Mouse (Mus musculus) midbrain, postnatal 0 days (tissue): Measurements from ENCODE around the gene Glis3. TPM values are rescaled to one million over a fixed set of nuclear protein-coding genes. Genes with fewer than 3 reads are reported as not detected.

Experiments
- ATAC-seq: fragments of 200-750 bp; cut with Nextera tagmentation; 2 replicates; pipeline ENCODE4 v1.8.0; 2017; ENCODE audit warnings: moderate number of reproducible peaks, mild to moderate bottlenecking, moderate TSS enrichment, moderate library complexity; ENCODE audit not compliant: low FRiP score
- DNase-seq: peaks from one replicate; pipeline ENCODE4 v3.0.0-alpha.2; 2015; ENCODE audit warnings: low spot score
- H3K27ac ChIP-seq: fragments of 300-500 bp; sonication (generic); 2 replicates; pipeline ENCODE4 v1.5.1; 2014; ENCODE audit warnings: low read depth, mild to moderate bottlenecking, low read length, mixed read lengths
- H3K27me3 ChIP-seq: fragments of 300-500 bp; sonication (generic); 2 replicates; pipeline ENCODE4 v1.6.1; 2014; ENCODE audit warnings: low read length, control low read depth, mixed read lengths; ENCODE audit not compliant: insufficient read depth
- H3K36me3 ChIP-seq: fragments of 300-500 bp; sonication (generic); 2 replicates; pipeline ENCODE4 v1.6.1; 2014; ENCODE audit warnings: low read length, control low read depth, mixed read lengths; ENCODE audit not compliant: insufficient read depth
- H3K4me1 ChIP-seq: fragments of 300-500 bp; sonication (generic); 2 replicates; pipeline ENCODE4 v1.6.1; 2014; ENCODE audit warnings: mild to moderate bottlenecking, control low read depth, antibody characterized with exemption, low read length, mixed read lengths; ENCODE audit not compliant: insufficient read depth
- H3K4me2 ChIP-seq: fragments of 300-500 bp; sonication (generic); 2 replicates; pipeline ENCODE4 v1.6.1; 2014; ENCODE audit warnings: low read depth, mild to moderate bottlenecking, low read length, mixed read lengths; ENCODE audit not compliant: poor library complexity, severe bottlenecking
- H3K4me3 ChIP-seq: fragments of 300-500 bp; sonication (generic); 2 replicates; pipeline ENCODE4 v1.5.1; 2014; ENCODE audit warnings: low read depth, mild to moderate bottlenecking, low read length, moderate library complexity
- H3K9ac ChIP-seq: fragments of 300-500 bp; sonication (generic); replicated peaks from 2 replicates; pipeline ENCODE4 v1.6.1; 2014; ENCODE audit warnings: mild to moderate bottlenecking, low read length, moderate library complexity, mixed read lengths; ENCODE audit not compliant: poor library complexity, severe bottlenecking
- H3K9me3 ChIP-seq: fragments of 300-500 bp; sonication (generic); 2 replicates; pipeline ENCODE4 v1.6.1; 2016; ENCODE audit warnings: low read length, control low read depth
- CTCF ChIP-seq: IDR thresholded peaks from 2 replicates; pipeline ENCODE4 v1.5.1; 2016; ENCODE audit warnings: antibody characterized with exemption, mild to moderate bottlenecking
- WGBS: fragments of 180-500 bp; shearing (Covaris S2); extraction: QIAGEN DNeasy Blood & Tissue Kit; methylation state at CpG from one replicate; pipeline ENCODE4 v1.1.7; 2014; 5-methylcytosine and 5-hydroxymethylcytosine counted together
- polyA plus RNA-seq: library from polyadenylated mRNA; unstranded; fragments of >200 nt; fragmentation: Nextera tagmentation; extraction: Ambion mirVana; gene quantifications from 2 replicates; pipeline ENCODE4 v1.2.1, GENCODE M21; 2015
- total RNA-seq: library from RNA; depleted of rRNA; stranded (reverse); fragments of >200 nt; gene quantifications from 2 replicates; pipeline ENCODE4 v1.2.3, GENCODE M21; 2014

The Glis3 gene
- total and polyA plus RNA-seq, 2 experiments from 2014 or later: 1.2 to 27.1 TPM

DNA sequence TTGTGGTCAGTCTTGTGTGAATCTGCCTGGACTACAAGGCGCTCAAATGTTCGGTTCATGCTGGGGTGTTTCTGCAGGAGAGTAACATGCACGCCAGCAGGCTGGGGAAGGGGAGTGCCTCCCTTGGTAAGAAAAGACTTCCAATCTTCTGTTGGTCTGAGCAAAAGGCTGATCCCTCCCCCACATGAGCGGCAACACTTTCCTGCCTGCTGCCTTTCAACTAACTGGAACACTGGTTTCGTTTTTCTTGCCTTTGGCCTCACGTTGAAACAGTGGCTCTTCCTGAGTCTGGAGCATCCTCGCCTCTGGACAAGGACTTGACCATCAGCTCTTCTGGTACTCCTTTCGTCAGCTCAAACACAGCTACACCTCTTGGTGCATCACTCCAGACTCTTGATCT, 17.4 kb downstream of the Glis3 start:
- WGBS: 65% methylated on average over 8 of the region's 8 CpGs
- ATAC-seq: no peak

DNA sequence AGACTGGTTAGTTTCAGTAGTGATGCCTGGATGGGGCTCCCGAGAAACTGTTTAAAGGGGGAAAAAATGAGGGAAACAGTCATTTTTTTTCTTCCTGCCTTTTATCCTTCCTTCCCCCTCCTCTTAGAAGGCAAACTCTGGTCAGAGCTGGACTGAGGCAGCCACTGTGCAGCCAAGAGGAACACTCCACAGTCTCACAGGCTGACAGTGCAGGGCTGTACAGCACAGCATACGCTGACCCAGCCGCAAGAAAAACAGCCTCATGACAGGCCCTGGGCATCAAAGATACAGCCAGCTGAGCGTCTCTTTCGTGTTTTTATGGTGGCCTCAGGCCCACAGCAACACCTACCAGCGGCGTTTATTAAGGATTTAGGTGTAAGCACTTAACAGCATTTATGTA, 19.0 kb downstream of the Glis3 start:
- no peak overlapping the region for H3K4me3 ChIP-seq
- no peaks in the 10 kb centered on the region for H3K36me3 ChIP-seq
- H3K27ac ChIP-seq: no peak overlapping the region
- ATAC-seq (no peak), DNase-seq (no peak)
- H3K9me3 ChIP-seq: no peaks in the 10 kb centered on the region
- H3K4me1 ChIP-seq: no peaks in the 10 kb centered on the region
- no peak overlapping the region for H3K9ac ChIP-seq
- H3K4me2 ChIP-seq: no peak overlapping the region
- 77% methylated on average over 7 of the region's 7 CpGs for WGBS
- no peaks in the 10 kb centered on the region for H3K27me3 ChIP-seq
- TF ChIP-seq CTCF: no peak

More for the DNA sequence above, 17.4 kb downstream of the Glis3 start:
- no peaks in the 10 kb centered on the region for H3K4me1 ChIP-seq
- H3K9me3 ChIP-seq: no peaks in the 10 kb centered on the region
- no peak for TF ChIP-seq CTCF
- H3K27me3 ChIP-seq: no peaks in the 10 kb centered on the region
- no peak overlapping the region for H3K4me2 ChIP-seq
- H3K9ac ChIP-seq: no peak overlapping the region
- no peak overlapping the region for H3K4me3 ChIP-seq
- DNase-seq: no peak
- H3K36me3 ChIP-seq: no peaks in the 10 kb centered on the region
- no peak overlapping the region for H3K27ac ChIP-seq

DNA sequence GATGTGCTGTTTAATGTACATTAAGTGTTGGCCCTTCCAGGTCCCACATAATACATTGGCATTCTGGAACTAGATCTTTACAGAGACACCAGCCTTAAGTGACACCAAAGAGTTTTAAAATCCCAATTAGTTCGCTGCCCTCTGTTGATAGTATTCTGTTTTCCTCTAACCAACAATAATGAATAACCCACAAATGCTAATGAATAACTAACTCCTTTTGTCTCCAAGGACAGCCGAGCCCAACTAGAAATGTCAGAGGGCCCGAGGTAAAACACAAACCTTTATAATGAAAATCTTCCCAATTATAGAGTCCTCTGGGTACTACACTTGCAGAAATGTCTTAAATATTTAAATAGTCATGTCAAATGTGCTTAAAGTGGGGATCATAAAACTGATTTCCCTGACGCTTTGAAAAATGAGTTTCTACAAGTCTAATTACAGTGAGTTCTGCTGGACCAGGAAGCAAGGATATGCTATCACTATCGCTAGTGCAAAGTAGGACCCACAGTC, 22.1 kb downstream of the Glis3 start:
- H3K9ac ChIP-seq: no peak overlapping the region
- H3K4me2 ChIP-seq: no peak overlapping the region
- H3K27ac ChIP-seq: no peak overlapping the region
- H3K36me3 ChIP-seq: no peaks in the 10 kb centered on the region
- no peak overlapping the region for H3K4me3 ChIP-seq
- no peak for DNase-seq
- no peak for ATAC-seq
- no peaks in the 10 kb centered on the region for H3K9me3 ChIP-seq
- no peaks in the 10 kb centered on the region for H3K27me3 ChIP-seq
- WGBS: 52% methylated on average over 5 of the region's 5 CpGs
- TF ChIP-seq CTCF: no peak
- no peaks in the 10 kb centered on the region for H3K4me1 ChIP-seq

DNA sequence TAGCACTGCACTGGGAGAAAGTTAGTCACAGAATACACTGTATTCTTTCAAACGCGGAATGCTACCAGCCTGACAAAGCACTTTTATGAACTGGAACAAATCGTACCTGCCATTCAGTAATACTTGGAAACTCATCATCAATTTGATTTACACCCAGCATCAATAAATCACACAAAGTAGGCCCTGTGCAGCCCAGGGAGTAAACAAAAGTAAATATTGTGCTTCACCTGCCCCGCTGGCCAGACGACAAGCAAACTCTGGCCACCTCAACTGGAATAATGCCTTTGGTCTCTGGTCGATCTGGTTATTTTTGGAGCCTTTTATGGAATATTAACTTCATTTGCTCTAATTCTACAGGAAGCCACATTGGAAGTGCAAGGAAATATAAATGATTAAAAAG, 23.0 kb downstream of the Glis3 start:
- no peaks in the 10 kb centered on the region for H3K4me1 ChIP-seq
- H3K4me3 ChIP-seq: no peak overlapping the region
- no peak for DNase-seq
- H3K27me3 ChIP-seq: no peaks in the 10 kb centered on the region
- 77% methylated on average over 6 of the region's 6 CpGs for WGBS
- H3K4me2 ChIP-seq: no peak overlapping the region
- no peak for TF ChIP-seq CTCF
- H3K27ac ChIP-seq: no peak overlapping the region
- H3K36me3 ChIP-seq: no peaks in the 10 kb centered on the region
- ATAC-seq: no peak
- H3K9ac ChIP-seq: no peak overlapping the region
- H3K9me3 ChIP-seq: no peaks in the 10 kb centered on the region

DNA sequence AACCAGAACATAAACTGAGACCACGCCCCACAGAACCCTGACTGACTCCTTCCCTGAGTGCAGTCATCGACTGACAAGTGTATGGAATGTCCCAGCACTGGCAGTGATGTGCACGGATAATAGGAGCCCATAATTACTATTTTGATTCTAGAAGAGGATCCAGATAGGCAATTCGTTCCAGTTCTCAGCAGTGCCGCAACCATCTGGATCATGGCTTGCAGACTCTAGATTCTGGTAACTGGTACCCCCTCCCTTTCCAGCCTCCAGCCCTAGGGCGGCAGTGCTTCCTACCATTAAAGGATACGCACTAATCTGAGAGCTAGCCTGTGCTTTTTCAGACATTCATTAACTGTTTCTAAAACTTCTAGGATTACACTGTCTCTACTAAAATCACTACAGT, 24.7 kb downstream of the Glis3 start:
- Histone ChIP-seq H3K4me3 (no peak overlapping the region), H3K4me1 (no peaks in the 10 kb centered on the region), H3K9me3 (no peaks in the 10 kb centered on the region), H3K27ac (no peak overlapping the region), H3K27me3 (no peaks in the 10 kb centered on the region), H3K36me3 (no peaks in the 10 kb centered on the region), H3K9ac (no peak overlapping the region), H3K4me2 (no peak overlapping the region)
- TF ChIP-seq CTCF: no peak
- no peak for ATAC-seq
- no peak for DNase-seq
- WGBS: 77% methylated on average over 7 of the region's 7 CpGs

DNA sequence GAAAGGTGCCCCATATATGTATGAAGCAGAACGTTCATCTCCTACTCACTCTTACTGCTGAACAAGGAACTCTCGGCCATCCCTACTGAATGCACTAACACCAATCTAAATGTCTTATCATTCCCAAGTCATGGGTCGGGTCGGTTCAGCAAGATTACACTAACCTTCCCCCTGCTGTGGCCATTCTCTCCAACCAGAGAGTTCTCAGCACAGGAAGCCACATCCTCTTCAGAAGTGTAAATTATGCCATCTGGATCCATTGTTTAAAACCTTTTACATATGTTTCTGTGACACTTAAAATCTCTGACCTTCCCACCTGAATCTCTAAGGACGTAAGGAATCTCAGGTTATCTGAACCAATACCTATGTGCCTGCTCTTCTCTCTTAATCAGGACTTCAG, 29.0 kb downstream of the Glis3 start:
- Histone ChIP-seq H3K9ac (no peak overlapping the region), H3K9me3 (no peaks in the 10 kb centered on the region), H3K36me3 (no peaks in the 10 kb centered on the region), H3K4me1 (no peaks in the 10 kb centered on the region), H3K4me2 (no peak overlapping the region), H3K27me3 (no peaks in the 10 kb centered on the region), H3K4me3 (no peak overlapping the region), H3K27ac (no peak overlapping the region)
- 90% methylated on average over 5 of the region's 5 CpGs for WGBS
- DNase-seq (no peak), ATAC-seq (no peak)
- no peak for TF ChIP-seq CTCF
